Mouse (Mus musculus): ENCODE results near the gene Ccdc3.
"Not testable (repeated sequence)": the region's sequence is repeated elsewhere in the genome, so short reads cannot be mapped to it uniquely, and the experiment has no call there.

Gene Ccdc3

GRCm38 (mm10) chr2:5214581-5214980 lies 77.0 kb downstream of the Ccdc3 start:
- no peak for DNase-seq (ENCODE audit: low spot score in 2 of 2)

- DNase-seq (ENCODE audit: low spot score in 2 of 2) = no peak
These were observed 77.8 kb downstream of the Ccdc3 start for GRCm38 (mm10) chr2:5215252-5215815.

GRCm38 (mm10) chr2:5219206-5219605 lies 81.6 kb downstream of the Ccdc3 start:
- DNase-seq (ENCODE audit: low spot score in 2 of 2) = no peak

GRCm38 (mm10) chr2:5219847-5220375 lies 82.3 kb downstream of the Ccdc3 start:
- no peak for DNase-seq (ENCODE audit: low spot score in 2 of 2)

GRCm38 (mm10) chr2:5222571-5222970 lies 85.0 kb downstream of the Ccdc3 start:
- DNase-seq (ENCODE audit: low spot score in 2 of 2) = no peak

- DNase-seq (ENCODE audit: low spot score in 2 of 2) = no peak
These were observed 99.4 kb downstream of the Ccdc3 start for GRCm38 (mm10) chr2:5236846-5237482.

GRCm38 (mm10) chr2:5237870-5238269 lies 100.3 kb downstream of the Ccdc3 start:
- no peak for DNase-seq (ENCODE audit: low spot score in 2 of 2)

- no peak for DNase-seq (ENCODE audit: low spot score in 2 of 2)
These were observed 101.9 kb downstream of the Ccdc3 start for GRCm38 (mm10) chr2:5239492-5239891.

- DNase-seq (ENCODE audit: low spot score in 2 of 2) = peak; percentile 67 to 68
These were observed 103.9 kb downstream of the Ccdc3 start for GRCm38 (mm10) chr2:5241469-5241897.

GRCm38 (mm10) chr2:5249199-5249598 lies 111.6 kb downstream of the Ccdc3 start:
- not testable (repeated sequence) for DNase-seq (ENCODE audit: low spot score in 2 of 2)

GRCm38 (mm10) chr2:5249969-5250368 lies 112.4 kb downstream of the Ccdc3 start:
- peak; percentile 77 to 82 for DNase-seq (ENCODE audit: low spot score in 2 of 2)

GRCm38 (mm10) chr2:5258250-5258649 lies 120.7 kb downstream of the Ccdc3 start:
- no peak for DNase-seq (ENCODE audit: low spot score in 2 of 2)

GRCm38 (mm10) chr2:5262279-5262678 lies 124.7 kb downstream of the Ccdc3 start:
- DNase-seq (ENCODE audit: low spot score in 2 of 2) = no peak

GRCm38 (mm10) chr2:5267980-5268379 lies 130.4 kb downstream of the Ccdc3 start:
- DNase-seq (ENCODE audit: low spot score in 2 of 2) = no peak
